Mouse (Mus musculus) layer of hippocampus, adult 2 months (tissue): ENCODE results near the gene Ppp3cb. TPM values are rescaled to one million over a fixed set of nuclear protein-coding genes. Genes with fewer than 3 reads are reported as not detected.
A peak's percentile ranks its signal among the peaks of the same experiment; 100 is the strongest.
"Not testable (repeated sequence)": the region's sequence is repeated elsewhere in the genome, so short reads cannot be mapped to it uniquely, and the experiment has no call there.

Experiments used
- DNase-seq, 2 experiments: peaks; one replicate each; pipeline ENCODE4 v3.0.0; 2022; ENCODE audit warnings: low spot score in 2 of 2
- H3K27ac ChIP-seq: fragments of 200-600 bp; 2 replicates; pipeline ENCODE4 v1.8.1; 2022
- H3K4me3 ChIP-seq: fragments of 200-600 bp; 2 replicates; pipeline ENCODE4 v1.8.1; 2022; ENCODE audit warnings: mild to moderate bottlenecking
- CTCF ChIP-seq: fragments of 200-600 bp; conservative IDR thresholded peaks from 2 replicates; pipeline ENCODE4 v1.8.1; 2022; ENCODE audit warnings: antibody characterized with exemption, mild to moderate bottlenecking, moderate library complexity
- long read RNA-seq, 2 experiments: library from polyadenylated mRNA; stranded (forward); transcript quantifications; one replicate each; pipeline ENCODE4 v2.0.0; 2021; ENCODE audit warnings: borderline mapping rate in 2 of 2
- total RNA-seq, 2 experiments: library from RNA; stranded (reverse); gene quantifications; 2 replicates each; pipeline ENCODE4 v1.2.3; 2021

Gene Ppp3cb
- total RNA-seq = 100 to 1,000 TPM; 302 to 305 TPM
- long read RNA-seq, experiment 1, transcript Ppp3cb-205 (14 exons, 3,298 nt) = minor isoform, 34 of 108 reads
- long read RNA-seq, experiment 1, transcript Ppp3cb-202 (14 exons, 3,831 nt) = major isoform, 40 of 108 reads
- long read RNA-seq, experiment 1, partial matches to known transcripts = 7 of 108 reads
- long read RNA-seq, experiment 1, other reads (novel, unspliced or antisense) = 25 of 108 reads
- long read RNA-seq, experiment 2, transcript Ppp3cb-202 (14 exons, 3,831 nt) = major isoform, 54 of 153 reads
- long read RNA-seq, experiment 2, transcript Ppp3cb-205 (14 exons, 3,298 nt) = minor isoform, 38 of 153 reads
- long read RNA-seq, experiment 2, partial matches to known transcripts = 11 of 153 reads
- long read RNA-seq, experiment 2, other reads (novel, unspliced or antisense) = 44 of 153 reads

DNA sequence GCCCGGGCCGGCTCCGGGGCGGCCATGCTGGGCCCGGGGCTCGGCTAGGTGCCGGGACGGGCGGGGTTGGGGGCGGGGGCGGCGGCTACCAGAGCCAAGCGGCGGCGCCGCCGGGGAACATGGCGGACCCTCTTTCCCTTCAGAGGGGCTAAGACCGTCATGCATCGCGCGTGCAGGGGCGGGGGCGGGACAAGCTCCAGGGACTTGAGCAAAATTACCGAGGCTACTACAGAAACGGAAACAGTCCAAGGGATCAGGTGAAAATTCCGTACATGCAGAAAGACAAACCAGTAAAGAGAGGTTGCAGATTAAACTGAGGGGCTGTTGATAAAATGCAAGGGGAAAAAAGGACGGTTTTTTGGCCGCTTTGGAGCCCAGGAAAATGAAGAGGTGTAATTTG, at the start of gene Ppp3cb:
TSS of gene Ppp3cb (minus strand) at position 159 of the 400 bp plus-strand sequence.
- H3K4me3 ChIP-seq = peak within 1 kb of the TSS; percentile 68
- DNase-seq = peak; percentile 74 to 85
- H3K27ac ChIP-seq = peak within 1 kb of the TSS; percentile 98
- no peak for TF ChIP-seq CTCF

DNA sequence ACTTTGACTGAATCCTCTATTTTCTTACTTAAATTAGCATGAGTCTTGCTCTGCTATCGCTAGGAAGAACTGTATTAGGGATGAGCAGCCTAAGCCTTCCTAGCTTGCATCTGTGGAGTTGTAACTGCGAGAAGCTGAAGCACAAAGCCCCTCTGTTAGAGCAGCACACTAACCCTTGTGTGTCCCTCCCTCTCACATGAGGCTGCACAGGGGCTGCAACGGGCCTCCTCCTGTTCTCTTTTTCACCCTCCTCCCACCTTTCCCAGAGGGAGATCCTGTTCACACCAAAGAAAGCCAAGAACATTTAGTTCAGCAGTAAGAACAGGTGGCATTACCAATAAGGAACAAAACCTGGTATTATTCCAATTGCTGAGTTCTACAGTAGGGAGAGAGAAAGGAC, 49.4 kb upstream of the Ppp3cb start:
- Histone ChIP-seq H3K4me3 (no peak overlapping the region), H3K27ac (peak overlapping the region; percentile 87)
- TF ChIP-seq CTCF = no peak
- peak; percentile 64 to 70 for DNase-seq

DNA sequence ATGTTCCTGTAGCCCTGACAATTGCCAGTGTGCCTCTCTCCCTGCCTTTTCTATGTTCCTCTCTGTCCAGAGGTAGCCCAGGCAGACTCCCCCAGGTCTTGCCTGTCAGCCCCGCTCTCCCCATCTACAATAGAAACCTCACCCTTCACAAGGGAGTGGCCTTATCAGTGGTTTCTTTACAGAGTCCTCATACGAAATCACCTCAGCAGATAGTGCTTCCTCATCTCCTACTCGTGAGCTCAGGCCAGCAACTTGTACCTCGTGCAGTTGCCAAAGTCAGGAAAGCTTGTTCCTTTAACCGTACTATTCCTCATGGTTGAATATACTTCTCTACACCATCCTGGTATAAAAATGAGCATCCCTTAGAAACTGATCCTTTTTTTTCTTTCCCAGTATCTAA, 41.1 kb upstream of the Ppp3cb start:
- no peak for DNase-seq

DNA sequence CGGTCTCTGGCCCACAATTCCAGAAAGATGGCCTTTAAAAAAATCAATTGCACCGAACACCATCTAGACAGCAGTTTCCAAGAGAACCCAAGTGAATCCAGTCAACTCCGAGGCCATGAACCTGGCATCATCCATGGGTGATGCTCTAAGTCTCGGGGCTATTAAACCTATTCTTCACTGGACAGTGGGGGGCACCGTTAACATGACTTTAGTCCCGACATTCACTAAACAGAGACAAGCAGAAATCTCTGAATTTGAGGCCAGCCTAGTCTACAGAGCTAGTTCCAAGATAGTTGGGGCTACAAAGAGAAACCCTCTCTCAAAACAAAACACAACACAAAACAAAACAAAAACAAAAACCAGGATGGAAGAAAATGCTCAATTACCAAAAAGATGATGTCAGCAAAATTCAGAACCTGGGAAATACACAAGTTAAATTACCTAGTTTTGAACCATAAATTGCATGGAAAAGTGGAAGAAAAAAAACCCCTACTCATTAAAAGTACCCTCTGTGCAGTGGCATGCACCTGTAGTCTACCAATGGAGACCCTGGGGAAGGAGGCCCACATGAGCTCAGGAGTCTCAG, 32.5 kb upstream of the Ppp3cb start:
- H3K27ac ChIP-seq = no peak overlapping the region
- DNase-seq = no peak
- H3K4me3 ChIP-seq = no peak overlapping the region
- peak; percentile 32 for TF ChIP-seq CTCF

More for the DNA sequence above, 41.1 kb upstream of the Ppp3cb start:
- Histone ChIP-seq H3K27ac (no peak overlapping the region), H3K4me3 (no peak overlapping the region)
- no peak for TF ChIP-seq CTCF

DNA sequence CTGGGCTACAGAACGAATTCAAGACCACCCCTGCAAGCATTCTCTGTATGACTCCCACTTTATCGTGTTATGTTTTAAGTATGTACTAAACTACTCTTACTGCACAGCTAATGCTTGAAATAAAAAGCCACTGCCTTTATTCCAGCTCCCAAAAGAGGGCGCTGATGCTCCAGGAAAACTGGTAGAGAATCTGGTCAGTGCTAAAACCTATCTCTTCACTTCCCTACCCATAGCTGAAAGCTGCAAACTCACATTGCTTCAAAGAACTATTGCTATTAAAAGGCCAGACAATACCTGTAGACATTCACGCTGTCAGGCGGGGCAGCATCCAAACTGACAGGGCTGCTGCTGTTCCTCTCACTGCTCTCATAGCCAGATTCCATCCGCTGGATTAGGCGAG, 29.8 kb upstream of the Ppp3cb start:
- no peak overlapping the region for H3K4me3 ChIP-seq
- H3K27ac ChIP-seq = peak overlapping the region; percentile 9; the same call in 1 of the 2 replicates
- DNase-seq = peak; percentile 75 to 81
- peak; percentile 94 for TF ChIP-seq CTCF

DNA sequence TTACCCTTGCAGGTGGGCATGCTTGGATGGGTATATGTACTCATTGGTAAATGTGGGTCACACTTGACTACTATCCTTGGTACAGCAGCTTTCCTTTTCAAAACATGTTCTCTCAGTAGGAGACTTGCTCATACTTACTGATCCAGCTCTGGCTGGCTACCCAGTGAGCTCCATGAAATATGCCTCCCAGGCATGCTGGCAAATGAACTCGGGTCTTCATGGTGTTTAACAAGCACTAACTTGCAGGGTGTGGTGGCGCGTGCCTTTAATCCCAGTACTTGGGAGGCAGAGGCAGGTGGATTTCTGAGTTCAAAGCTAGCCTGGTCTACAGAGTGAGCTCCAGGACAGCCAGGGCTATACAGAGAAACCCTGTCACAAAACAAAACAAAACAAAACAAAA, 26.8 kb upstream of the Ppp3cb start:
- H3K4me3 ChIP-seq, DNase-seq, H3K27ac ChIP-seq: not testable (repeated sequence)

DNA sequence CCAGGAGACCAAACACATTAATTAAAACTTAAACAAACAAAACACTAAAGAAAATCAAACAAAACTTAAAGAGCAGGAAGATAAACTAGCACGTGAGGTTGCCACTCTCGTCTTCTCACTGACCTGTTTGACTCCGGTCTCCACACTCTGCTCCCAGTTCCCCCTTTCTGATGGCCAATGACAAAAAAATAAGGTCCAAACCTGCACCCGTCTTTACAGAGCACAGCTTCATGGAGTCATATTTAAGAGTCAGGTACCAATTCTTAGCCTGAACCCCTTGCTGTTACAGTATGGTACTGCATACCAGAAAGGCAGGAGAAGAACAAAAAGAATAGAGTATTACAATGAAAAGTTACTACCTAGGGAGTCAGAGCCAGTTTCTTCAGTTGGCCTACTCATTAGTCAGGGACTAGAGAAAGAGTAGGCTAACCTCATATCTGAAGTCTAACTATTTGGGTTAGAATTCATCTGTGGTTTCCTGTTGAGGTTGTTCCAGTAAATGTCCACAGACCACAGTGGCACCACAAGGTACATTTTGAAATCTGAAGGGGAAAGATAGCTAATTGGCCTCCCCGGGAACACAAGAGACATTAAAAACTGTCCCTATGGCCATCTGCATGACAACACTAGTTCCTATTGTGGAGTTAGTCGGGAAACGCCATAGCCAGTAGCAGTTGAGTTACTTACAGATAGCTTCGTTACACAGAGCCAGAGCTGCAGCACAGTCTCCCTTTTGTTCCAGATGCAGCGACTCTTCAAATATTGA, 19.1 kb upstream of the Ppp3cb start:
- no peak for DNase-seq
- no peak for TF ChIP-seq CTCF

DNA sequence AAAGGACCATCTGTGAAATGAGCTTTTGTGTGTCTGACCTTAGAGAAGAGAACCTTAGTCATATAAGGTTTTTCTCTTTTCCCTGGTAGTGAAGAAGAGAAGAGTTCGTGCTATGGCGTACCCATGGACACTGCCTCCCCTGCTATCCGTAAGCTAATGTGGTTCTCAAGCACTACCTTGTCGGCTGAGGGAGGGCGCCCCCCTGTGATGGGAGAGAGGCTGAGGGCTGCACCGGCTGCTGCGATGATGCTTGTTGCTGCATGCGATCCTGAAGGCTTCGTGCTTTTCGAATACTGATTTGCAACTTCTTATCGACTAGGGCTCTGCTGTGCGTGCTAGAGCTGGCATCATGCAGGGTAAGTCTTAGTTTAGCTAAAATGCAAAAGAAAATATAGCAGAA, 18.3 kb upstream of the Ppp3cb start:
- TF ChIP-seq CTCF = peak; percentile 51
- no peak for DNase-seq

More for the DNA sequence above, 19.1 kb upstream of the Ppp3cb start:
- Histone ChIP-seq H3K27ac (no peak overlapping the region), H3K4me3 (no peak overlapping the region)

DNA sequence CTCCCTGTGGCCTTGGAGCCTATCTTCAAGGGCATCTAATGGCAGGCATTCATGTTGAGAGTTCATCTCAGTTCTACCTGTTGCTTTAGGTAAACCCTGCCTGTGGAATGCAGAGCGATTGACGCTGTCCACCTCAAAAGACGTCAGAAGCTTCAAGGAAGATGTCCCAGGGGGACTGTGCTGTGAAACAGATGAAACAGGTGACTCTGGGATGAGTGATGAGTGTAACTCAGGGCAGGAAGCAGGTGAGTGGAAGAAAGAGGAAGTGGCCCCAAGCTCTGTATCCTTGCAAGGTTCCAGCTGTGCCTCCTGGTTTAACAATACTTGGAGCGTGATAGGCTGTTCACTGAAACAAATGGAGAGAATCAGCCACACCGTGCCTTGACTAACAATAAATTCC, 15.5 kb upstream of the Ppp3cb start:
- no peak overlapping the region for H3K27ac ChIP-seq
- no peak for DNase-seq
- H3K4me3 ChIP-seq = no peak overlapping the region
- TF ChIP-seq CTCF = no peak

More for the DNA sequence above, 18.3 kb upstream of the Ppp3cb start:
- Histone ChIP-seq H3K4me3 (no peak overlapping the region), H3K27ac (no peak overlapping the region)

DNA sequence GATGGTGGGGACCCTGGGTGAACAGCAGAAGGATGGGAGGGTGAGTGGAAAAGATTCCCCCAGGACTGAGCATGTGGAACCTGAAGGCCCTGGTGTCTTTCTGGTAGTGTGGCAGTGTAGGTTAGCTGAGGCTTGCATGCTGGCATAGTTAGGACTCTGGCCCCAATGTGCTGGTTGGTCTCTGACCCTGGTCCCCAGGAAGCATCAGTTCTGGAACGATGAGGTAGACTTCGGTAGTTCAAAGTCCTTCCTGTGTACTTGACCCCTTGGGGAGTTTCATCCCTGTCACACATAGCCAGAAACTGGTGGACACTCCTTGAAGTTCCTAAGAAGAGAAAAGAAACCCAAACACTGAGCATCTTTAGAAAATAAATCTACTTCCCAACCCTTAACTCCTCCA, 3.8 kb upstream of the Ppp3cb start:
- Histone ChIP-seq H3K4me3 (no peak overlapping the region), H3K27ac (no peak overlapping the region)
- DNase-seq = no peak
- TF ChIP-seq CTCF = no peak

DNA sequence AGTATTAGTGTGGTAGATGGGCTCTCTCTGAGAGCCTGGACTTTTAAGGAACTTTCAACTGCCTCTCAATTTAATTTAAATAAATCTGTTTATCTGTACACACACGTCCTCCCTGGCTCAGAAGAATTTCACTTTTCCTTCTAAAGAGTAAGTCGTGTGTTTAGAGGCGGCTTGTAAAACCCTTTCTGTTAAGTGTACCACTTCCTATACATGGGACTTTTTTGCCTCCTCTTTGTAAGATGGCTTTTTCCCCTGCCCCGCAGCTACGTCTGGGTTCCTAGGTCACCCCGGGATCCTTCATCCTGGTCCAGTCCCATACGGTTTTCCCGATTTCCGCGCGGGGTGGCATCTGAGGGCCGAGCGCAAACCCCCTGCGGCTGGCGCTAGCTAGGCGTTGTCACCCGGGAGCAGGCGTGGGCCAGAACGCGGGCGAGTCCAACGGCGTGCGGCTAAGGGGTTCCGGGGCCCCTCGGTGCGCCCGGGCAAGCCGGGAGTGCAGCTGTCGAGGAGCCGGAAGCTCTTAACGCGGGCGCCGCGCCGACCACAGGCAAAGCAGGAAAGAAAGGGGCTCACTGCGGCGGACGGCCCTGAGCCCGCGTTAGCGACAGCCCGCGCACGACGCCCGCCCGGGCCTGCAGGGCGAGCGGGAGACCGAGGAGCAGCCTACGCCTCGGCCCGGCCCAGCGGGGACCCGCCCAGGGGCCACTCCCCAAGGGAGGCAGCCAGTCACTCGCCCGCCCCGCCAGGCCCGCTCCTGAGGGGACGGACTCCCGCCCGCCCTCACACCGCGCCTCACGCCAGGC, 643 bp downstream of the Ppp3cb start:
- Histone ChIP-seq H3K27ac (peak overlapping the region; percentile 98), H3K4me3 (peak overlapping the region; percentile 68)
- TF ChIP-seq CTCF = no peak; the same call in 1 of the 2 replicates
- peak; percentile 78 to 81 for DNase-seq
